Mouse (Mus musculus): ENCODE measurements around the gene Lce1a2. TPM values are rescaled to one million over a fixed set of nuclear protein-coding genes. Genes with fewer than 3 reads are reported as not detected.
"Not testable (repeated sequence)": the region's sequence is repeated elsewhere in the genome, so short reads cannot be mapped to it uniquely, and the experiment has no call there.

The Lce1a2 gene
- not detected in 2 replicates for polyA plus RNA-seq (2014; fragmentation: Nextera tagmentation; extraction: Ambion mirVana)

GRCm38 (mm10) chr3:92670215-92670614 is at the start of gene Lce1a2:
TSS of gene Lce1a2 (minus strand) at chr3:92670315.
- no peak within 1 kb of the TSS for H3K9ac ChIP-seq (replicated peaks; ENCODE audit: low read depth, low read length)
- no peaks in the 10 kb centered on the region for H3K27me3 ChIP-seq (ENCODE audit: control insufficient read depth, insufficient read depth, low read length)
- ATAC-seq (ENCODE audit: low read depth) = no peak
- no peak within 1 kb of the TSS for H3K4me2 ChIP-seq (ENCODE audit: low read depth, low read length)
- H3K4me1 ChIP-seq (ENCODE audit: control insufficient read depth, insufficient read depth, low read length) = no peaks in the 10 kb centered on the region
- H3K4me3 ChIP-seq (ENCODE audit: low read depth, low read length) = no peak within 1 kb of the TSS
- no peak within 1 kb of the TSS for H3K27ac ChIP-seq (ENCODE audit: low read depth, low read length)
- no peaks in the 10 kb centered on the region for H3K36me3 ChIP-seq (ENCODE audit: control insufficient read depth, insufficient read depth, low read length)
- no peaks in the 10 kb centered on the region for H3K9me3 ChIP-seq (ENCODE audit: control insufficient read depth, low read length)

- no peak for ATAC-seq (ENCODE audit: low read depth)
- no peaks in the 10 kb centered on the region for H3K4me1 ChIP-seq (ENCODE audit: control insufficient read depth, insufficient read depth, low read length)
- no peak overlapping the region for H3K27ac ChIP-seq (ENCODE audit: low read depth, low read length)
- H3K27me3 ChIP-seq (ENCODE audit: control insufficient read depth, insufficient read depth, low read length) = no peaks in the 10 kb centered on the region
- H3K9ac ChIP-seq (replicated peaks; ENCODE audit: low read depth, low read length) = no peak overlapping the region
- no peaks in the 10 kb centered on the region for H3K9me3 ChIP-seq (ENCODE audit: control insufficient read depth, low read length)
- no peak overlapping the region for H3K4me3 ChIP-seq (ENCODE audit: low read depth, low read length)
- H3K36me3 ChIP-seq (ENCODE audit: control insufficient read depth, insufficient read depth, low read length) = no peaks in the 10 kb centered on the region
- H3K4me2 ChIP-seq (ENCODE audit: low read depth, low read length) = no peak overlapping the region
Measured at GRCm38 (mm10) chr3:92715122-92715521, 45.0 kb upstream of the Lce1a2 start.

- Histone ChIP-seq H3K4me2 (ENCODE audit: low read depth, low read length) (no peak within 1 kb of the TSS), H3K4me1 (ENCODE audit: control insufficient read depth, insufficient read depth, low read length) (no peaks in the 10 kb centered on the region), H3K27me3 (ENCODE audit: control insufficient read depth, insufficient read depth, low read length) (no peaks in the 10 kb centered on the region), H3K27ac (ENCODE audit: low read depth, low read length) (no peak within 1 kb of the TSS), H3K9ac (replicated peaks; ENCODE audit: low read depth, low read length) (no peak within 1 kb of the TSS), H3K4me3 (ENCODE audit: low read depth, low read length) (no peak within 1 kb of the TSS), H3K9me3 (ENCODE audit: control insufficient read depth, low read length) (no peaks in the 10 kb centered on the region), H3K36me3 (ENCODE audit: control insufficient read depth, insufficient read depth, low read length) (no peaks in the 10 kb centered on the region)
- no peak for ATAC-seq (ENCODE audit: low read depth)
- WGBS = 85% methylated on average over 2 of the region's 2 CpGs
Measured at GRCm38 (mm10) chr3:92708974-92709373, 38.9 kb upstream of the Lce1a2 start, which contains the start of gene Lce1e. TSS of gene Lce1e (minus strand) at chr3:92709074.

- H3K9ac ChIP-seq (replicated peaks; ENCODE audit: low read depth, low read length) = no peak overlapping the region
- H3K4me2 ChIP-seq (ENCODE audit: low read depth, low read length) = no peak overlapping the region
- H3K4me1 ChIP-seq (ENCODE audit: control insufficient read depth, insufficient read depth, low read length) = no peaks in the 10 kb centered on the region
- no peak overlapping the region for H3K4me3 ChIP-seq (ENCODE audit: low read depth, low read length)
- no peaks in the 10 kb centered on the region for H3K9me3 ChIP-seq (ENCODE audit: control insufficient read depth, low read length)
- H3K27me3 ChIP-seq (ENCODE audit: control insufficient read depth, insufficient read depth, low read length) = no peaks in the 10 kb centered on the region
- H3K27ac ChIP-seq (ENCODE audit: low read depth, low read length) = no peak overlapping the region
- no peaks in the 10 kb centered on the region for H3K36me3 ChIP-seq (ENCODE audit: control insufficient read depth, insufficient read depth, low read length)
- WGBS = 14% methylated on average over 1 of the region's 1 CpGs
- no peak for ATAC-seq (ENCODE audit: low read depth)
Measured at GRCm38 (mm10) chr3:92694613-92695012, 24.5 kb upstream of the Lce1a2 start.

GRCm38 (mm10) chr3:92691688-92692087 is 21.6 kb upstream of the Lce1a2 start:
- no peak for ATAC-seq (ENCODE audit: low read depth)
- no peaks in the 10 kb centered on the region for H3K27me3 ChIP-seq (ENCODE audit: control insufficient read depth, insufficient read depth, low read length)
- no peak overlapping the region for H3K4me3 ChIP-seq (ENCODE audit: low read depth, low read length)
- H3K9me3 ChIP-seq (ENCODE audit: control insufficient read depth, low read length) = no peaks in the 10 kb centered on the region
- H3K9ac ChIP-seq (replicated peaks; ENCODE audit: low read depth, low read length) = no peak overlapping the region
- no peak overlapping the region for H3K27ac ChIP-seq (ENCODE audit: low read depth, low read length)
- no peaks in the 10 kb centered on the region for H3K4me1 ChIP-seq (ENCODE audit: control insufficient read depth, insufficient read depth, low read length)
- no peak overlapping the region for H3K4me2 ChIP-seq (ENCODE audit: low read depth, low read length)
- no peaks in the 10 kb centered on the region for H3K36me3 ChIP-seq (ENCODE audit: control insufficient read depth, insufficient read depth, low read length)

GRCm38 (mm10) chr3:92689154-92689553 is 19.0 kb upstream of the Lce1a2 start:
- not testable (repeated sequence) for H3K27ac ChIP-seq (ENCODE audit: low read depth, low read length); H3K4me1 ChIP-seq (ENCODE audit: control insufficient read depth, insufficient read depth, low read length); H3K4me2 ChIP-seq (ENCODE audit: low read depth, low read length); H3K4me3 ChIP-seq (ENCODE audit: low read depth, low read length); H3K36me3 ChIP-seq (ENCODE audit: control insufficient read depth, insufficient read depth, low read length); H3K9ac ChIP-seq (replicated peaks; ENCODE audit: low read depth, low read length); H3K9me3 ChIP-seq (ENCODE audit: control insufficient read depth, low read length); ATAC-seq (ENCODE audit: low read depth); H3K27me3 ChIP-seq (ENCODE audit: control insufficient read depth, insufficient read depth, low read length)
- WGBS = 84% methylated on average over 16 of the region's 16 CpGs

- H3K27me3 ChIP-seq (ENCODE audit: control insufficient read depth, insufficient read depth, low read length) = no peaks in the 10 kb centered on the region
- ATAC-seq (ENCODE audit: low read depth) = no peak
- H3K9me3 ChIP-seq (ENCODE audit: control insufficient read depth, low read length) = no peaks in the 10 kb centered on the region
- no peaks in the 10 kb centered on the region for H3K36me3 ChIP-seq (ENCODE audit: control insufficient read depth, insufficient read depth, low read length)
- H3K27ac ChIP-seq (ENCODE audit: low read depth, low read length) = no peak within 1 kb of the TSS
- H3K4me3 ChIP-seq (ENCODE audit: low read depth, low read length) = no peak within 1 kb of the TSS
- no peak within 1 kb of the TSS for H3K9ac ChIP-seq (replicated peaks; ENCODE audit: low read depth, low read length)
- WGBS = 78% methylated on average over 2 of the region's 2 CpGs
- H3K4me2 ChIP-seq (ENCODE audit: low read depth, low read length) = no peak within 1 kb of the TSS
- H3K4me1 ChIP-seq (ENCODE audit: control insufficient read depth, insufficient read depth, low read length) = no peaks in the 10 kb centered on the region
Measured at GRCm38 (mm10) chr3:92687110-92687509, 17.0 kb upstream of the Lce1a2 start, which contains the start of gene Lce1d. TSS of gene Lce1d (minus strand) at chr3:92687210.

GRCm38 (mm10) chr3:92678947-92679346 is 8.8 kb upstream of the Lce1a2 start, which contains the start of gene Lce1c:
TSS of gene Lce1c (plus strand) at chr3:92679247.
- Histone ChIP-seq H3K9me3 (ENCODE audit: control insufficient read depth, low read length) (no peaks in the 10 kb centered on the region), H3K36me3 (ENCODE audit: control insufficient read depth, insufficient read depth, low read length) (no peaks in the 10 kb centered on the region), H3K27me3 (ENCODE audit: control insufficient read depth, insufficient read depth, low read length) (no peaks in the 10 kb centered on the region), H3K4me2 (ENCODE audit: low read depth, low read length) (no peak within 1 kb of the TSS), H3K4me3 (ENCODE audit: low read depth, low read length) (no peak within 1 kb of the TSS), H3K9ac (replicated peaks; ENCODE audit: low read depth, low read length) (no peak within 1 kb of the TSS), H3K27ac (ENCODE audit: low read depth, low read length) (no peak within 1 kb of the TSS), H3K4me1 (ENCODE audit: control insufficient read depth, insufficient read depth, low read length) (no peaks in the 10 kb centered on the region)
- 92% methylated on average over 4 of the region's 4 CpGs for WGBS
- no peak for ATAC-seq (ENCODE audit: low read depth)

GRCm38 (mm10) chr3:92656826-92657225 is 13.3 kb downstream of the Lce1a2 start, which contains the start of gene Lce1b:
TSS of gene Lce1b (minus strand) at chr3:92656926.
- no peaks in the 10 kb centered on the region for H3K27me3 ChIP-seq (ENCODE audit: control insufficient read depth, insufficient read depth, low read length)
- no peaks in the 10 kb centered on the region for H3K4me1 ChIP-seq (ENCODE audit: control insufficient read depth, insufficient read depth, low read length)
- H3K4me2 ChIP-seq (ENCODE audit: low read depth, low read length) = no peak within 1 kb of the TSS

GRCm38 (mm10) chr3:92648207-92648606 is 21.9 kb downstream of the Lce1a2 start, which contains the start of gene Lce1a1:
TSS of gene Lce1a1 (minus strand) at chr3:92648307.
- ATAC-seq (ENCODE audit: low read depth) = no peak
- Histone ChIP-seq H3K36me3 (ENCODE audit: control insufficient read depth, insufficient read depth, low read length) (no peaks in the 10 kb centered on the region), H3K27ac (ENCODE audit: low read depth, low read length) (no peak within 1 kb of the TSS), H3K4me1 (ENCODE audit: control insufficient read depth, insufficient read depth, low read length) (no peaks in the 10 kb centered on the region), H3K9ac (replicated peaks; ENCODE audit: low read depth, low read length) (no peak within 1 kb of the TSS), H3K9me3 (ENCODE audit: control insufficient read depth, low read length) (no peaks in the 10 kb centered on the region), H3K27me3 (ENCODE audit: control insufficient read depth, insufficient read depth, low read length) (no peaks in the 10 kb centered on the region), H3K4me3 (ENCODE audit: low read depth, low read length) (no peak within 1 kb of the TSS), H3K4me2 (ENCODE audit: low read depth, low read length) (no peak within 1 kb of the TSS)
- 95% methylated on average over 1 of the region's 1 CpGs for WGBS

More at GRCm38 (mm10) chr3:92656826-92657225, 13.3 kb downstream of the Lce1a2 start, which contains the start of gene Lce1b:
- Histone ChIP-seq H3K9ac (replicated peaks; ENCODE audit: low read depth, low read length) (no peak within 1 kb of the TSS), H3K27ac (ENCODE audit: low read depth, low read length) (no peak within 1 kb of the TSS), H3K4me3 (ENCODE audit: low read depth, low read length) (no peak within 1 kb of the TSS), H3K9me3 (ENCODE audit: control insufficient read depth, low read length) (no peaks in the 10 kb centered on the region), H3K36me3 (ENCODE audit: control insufficient read depth, insufficient read depth, low read length) (no peaks in the 10 kb centered on the region)
- no peak for ATAC-seq (ENCODE audit: low read depth)

Data from neural tube, embryonic 14.5 days (tissue).